Mouse (Mus musculus): ENCODE results near the gene Bag2. TPM values are rescaled to one million over a fixed set of nuclear protein-coding genes. Genes with fewer than 3 reads are reported as not detected.

The Bag2 gene
- total RNA-seq, 2 experiments from 2014 or later = 13.3 to 14.0 TPM

Other genes starting within 250 kb of the Bag2 start
- gene Prim2, start 88.0 kb downstream of the Bag2 start, total RNA-seq (2021) = 1 to 10 TPM; 6.7 to 6.9 TPM
- gene Rab23, start 37.9 kb downstream of the Bag2 start, total RNA-seq (2021) = 10 to 100 TPM; 26.8 to 31.2 TPM
- 10 to 100 TPM; 52.7 to 57.5 TPM for gene Zfp451, start 56.8 kb upstream of the Bag2 start, total RNA-seq (2021)
- 100 to 1,000 TPM; 142 to 143 TPM for gene Bend6, start 150.0 kb upstream of the Bag2 start, total RNA-seq (2021)
- 100 to 1,000 TPM; 216 to 227 TPM for gene Dst, start 150.4 kb upstream of the Bag2 start, total RNA-seq (2021)

Data from left cerebral cortex, adult 18-20 months (tissue).